Mouse (Mus musculus): Measurements from ENCODE around the gene Gm38392. TPM values are rescaled to one million over a fixed set of nuclear protein-coding genes. Genes with fewer than 3 reads are reported as not detected.

The Gm38392 gene
- polyA plus RNA-seq, 1 experiment from 2014 or later = 0.16 TPM

GRCm38 (mm10) chr3:88205563-88206491, 81.2 kb downstream of the Gm38392 start:
- Histone ChIP-seq H3K27ac (ENCODE audit: low read depth, low read length) (peak overlapping the region; percentile 99), H3K4me2 (ENCODE audit: low read depth, low read length, severe bottlenecking) (peak overlapping the region; percentile 79), H3K27me3 (ENCODE audit: control insufficient read depth, insufficient read depth, low read length) (peaks cover 29% of the 10 kb centered on the region), H3K4me1 (replicated peaks; ENCODE audit: control insufficient read depth, insufficient read depth, low read length) (peaks cover 32% of the 10 kb centered on the region), H3K9me3 (ENCODE audit: control insufficient read depth, low read length) (no peaks in the 10 kb centered on the region), H3K36me3 (ENCODE audit: control insufficient read depth, insufficient read depth, low read length) (no peaks in the 10 kb centered on the region; the same call in 1 of the 2 replicates), H3K9ac (ENCODE audit: low read length) (peak overlapping the region; percentile 95), H3K4me3 (ENCODE audit: low read depth, low read length) (peak overlapping the region; percentile 63)
- ATAC-seq (replicated peaks; ENCODE audit: low FRiP score) = peak; percentile 77
- WGBS = 0% methylated on average over 7 of the region's 8 CpGs
- DNase-seq (ENCODE audit: low spot score) = peak; percentile 93

GRCm38 (mm10) chr3:88205176-88205562, 81.8 kb downstream of the Gm38392 start:
- ATAC-seq (replicated peaks; ENCODE audit: low FRiP score) (peak; percentile 43), DNase-seq (ENCODE audit: low spot score) (peak; percentile 83)
- H3K27me3 ChIP-seq (ENCODE audit: control insufficient read depth, insufficient read depth, low read length) = peaks cover 31% of the 10 kb centered on the region
- H3K9ac ChIP-seq (ENCODE audit: low read length) = peak overlapping the region; percentile 98; the same call in 1 of the 2 replicates
- H3K27ac ChIP-seq (ENCODE audit: low read depth, low read length) = peak overlapping the region; percentile 99
- H3K4me2 ChIP-seq (ENCODE audit: low read depth, low read length, severe bottlenecking) = peak overlapping the region; percentile 79; the same call in 1 of the 2 replicates
- H3K9me3 ChIP-seq (ENCODE audit: control insufficient read depth, low read length) = no peaks in the 10 kb centered on the region
- peaks cover 33% of the 10 kb centered on the region for H3K4me1 ChIP-seq (replicated peaks; ENCODE audit: control insufficient read depth, insufficient read depth, low read length)
- H3K36me3 ChIP-seq (ENCODE audit: control insufficient read depth, insufficient read depth, low read length) = no peaks in the 10 kb centered on the region; the same call in 1 of the 2 replicates
- no peak overlapping the region for H3K4me3 ChIP-seq (ENCODE audit: low read depth, low read length)
- WGBS = 2% methylated on average over 4 of the region's 4 CpGs

- no peak for ATAC-seq (replicated peaks; ENCODE audit: low FRiP score)
- Histone ChIP-seq H3K36me3 (ENCODE audit: control insufficient read depth, insufficient read depth, low read length) (no peaks in the 10 kb centered on the region), H3K4me2 (ENCODE audit: low read depth, low read length, severe bottlenecking) (peak overlapping the region; percentile 94), H3K9ac (ENCODE audit: low read length) (peak overlapping the region; percentile 98), H3K9me3 (ENCODE audit: control insufficient read depth, low read length) (no peaks in the 10 kb centered on the region), H3K4me1 (replicated peaks; ENCODE audit: control insufficient read depth, insufficient read depth, low read length) (peaks cover 31% of the 10 kb centered on the region), H3K27me3 (ENCODE audit: control insufficient read depth, insufficient read depth, low read length) (peaks cover 31% of the 10 kb centered on the region), H3K27ac (ENCODE audit: low read depth, low read length) (peak overlapping the region; percentile 99), H3K4me3 (ENCODE audit: low read depth, low read length) (no peak overlapping the region)
- WGBS = 14% methylated on average over 1 of the region's 1 CpGs
- peak; percentile 55 for DNase-seq (ENCODE audit: low spot score)
Measured at GRCm38 (mm10) chr3:88204751-88205150, 82.3 kb downstream of the Gm38392 start.

GRCm38 (mm10) chr3:88203999-88204700, 82.9 kb downstream of the Gm38392 start:
- peak overlapping the region; percentile 98 for H3K9ac ChIP-seq (ENCODE audit: low read length)
- H3K4me2 ChIP-seq (ENCODE audit: low read depth, low read length, severe bottlenecking) = peak overlapping the region; percentile 94
- peak overlapping the region; percentile 55 for H3K4me3 ChIP-seq (ENCODE audit: low read depth, low read length)
- ATAC-seq (replicated peaks; ENCODE audit: low FRiP score) (no peak), DNase-seq (ENCODE audit: low spot score) (peak; percentile 66)
- 4% methylated on average over 7 of the region's 7 CpGs for WGBS
- no peaks in the 10 kb centered on the region for H3K9me3 ChIP-seq (ENCODE audit: control insufficient read depth, low read length)
- peaks cover 30% of the 10 kb centered on the region for H3K4me1 ChIP-seq (replicated peaks; ENCODE audit: control insufficient read depth, insufficient read depth, low read length)
- H3K36me3 ChIP-seq (ENCODE audit: control insufficient read depth, insufficient read depth, low read length) = no peaks in the 10 kb centered on the region
- peak overlapping the region; percentile 99 for H3K27ac ChIP-seq (ENCODE audit: low read depth, low read length)
- H3K27me3 ChIP-seq (ENCODE audit: control insufficient read depth, insufficient read depth, low read length) = peaks cover 29% of the 10 kb centered on the region

GRCm38 (mm10) chr3:88203456-88203855, 83.6 kb downstream of the Gm38392 start:
- ATAC-seq (replicated peaks; ENCODE audit: low FRiP score) (no peak), DNase-seq (ENCODE audit: low spot score) (peak; percentile 61)
- Histone ChIP-seq H3K27ac (ENCODE audit: low read depth, low read length) (peak overlapping the region; percentile 99), H3K9ac (ENCODE audit: low read length) (peak overlapping the region; percentile 98), H3K4me3 (ENCODE audit: low read depth, low read length) (peak overlapping the region; percentile 55), H3K4me1 (replicated peaks; ENCODE audit: control insufficient read depth, insufficient read depth, low read length) (peaks cover 33% of the 10 kb centered on the region), H3K36me3 (ENCODE audit: control insufficient read depth, insufficient read depth, low read length) (no peaks in the 10 kb centered on the region), H3K9me3 (ENCODE audit: control insufficient read depth, low read length) (no peaks in the 10 kb centered on the region), H3K27me3 (ENCODE audit: control insufficient read depth, insufficient read depth, low read length) (peaks cover 28% of the 10 kb centered on the region), H3K4me2 (ENCODE audit: low read depth, low read length, severe bottlenecking) (peak overlapping the region; percentile 94)
- 11% methylated on average over 5 of the region's 5 CpGs for WGBS

GRCm38 (mm10) chr3:88202986-88203385, 84.0 kb downstream of the Gm38392 start:
- ATAC-seq (replicated peaks; ENCODE audit: low FRiP score) = no peak
- Histone ChIP-seq H3K27me3 (ENCODE audit: control insufficient read depth, insufficient read depth, low read length) (peaks cover 25% of the 10 kb centered on the region), H3K9ac (ENCODE audit: low read length) (peak overlapping the region; percentile 98), H3K4me3 (ENCODE audit: low read depth, low read length) (peak overlapping the region; percentile 55), H3K9me3 (ENCODE audit: control insufficient read depth, low read length) (no peaks in the 10 kb centered on the region), H3K4me1 (replicated peaks; ENCODE audit: control insufficient read depth, insufficient read depth, low read length) (peaks cover 37% of the 10 kb centered on the region), H3K36me3 (ENCODE audit: control insufficient read depth, insufficient read depth, low read length) (no peaks in the 10 kb centered on the region), H3K4me2 (ENCODE audit: low read depth, low read length, severe bottlenecking) (peak overlapping the region; percentile 94), H3K27ac (ENCODE audit: low read depth, low read length) (peak overlapping the region; percentile 99)
- DNase-seq (ENCODE audit: low spot score) = no peak
- WGBS = 3% methylated on average over 6 of the region's 6 CpGs

GRCm38 (mm10) chr3:88201640-88202039, 85.4 kb downstream of the Gm38392 start:
- Histone ChIP-seq H3K27me3 (ENCODE audit: control insufficient read depth, insufficient read depth, low read length) (peaks cover 27% of the 10 kb centered on the region), H3K4me1 (replicated peaks; ENCODE audit: control insufficient read depth, insufficient read depth, low read length) (peaks cover 49% of the 10 kb centered on the region), H3K9me3 (ENCODE audit: control insufficient read depth, low read length) (no peaks in the 10 kb centered on the region), H3K4me2 (ENCODE audit: low read depth, low read length, severe bottlenecking) (peak overlapping the region; percentile 94), H3K27ac (ENCODE audit: low read depth, low read length) (peak overlapping the region; percentile 99), H3K9ac (ENCODE audit: low read length) (peak overlapping the region; percentile 98), H3K36me3 (ENCODE audit: control insufficient read depth, insufficient read depth, low read length) (no peaks in the 10 kb centered on the region), H3K4me3 (ENCODE audit: low read depth, low read length) (peak overlapping the region; percentile 55)
- 13% methylated on average over 5 of the region's 5 CpGs for WGBS
- DNase-seq (ENCODE audit: low spot score) = no peak
- ATAC-seq (replicated peaks; ENCODE audit: low FRiP score) = no peak

GRCm38 (mm10) chr3:88200972-88201330, 86.1 kb downstream of the Gm38392 start:
- ATAC-seq (replicated peaks; ENCODE audit: low FRiP score) (no peak), DNase-seq (ENCODE audit: low spot score) (peak; percentile 68)
- peak overlapping the region; percentile 99 for H3K27ac ChIP-seq (ENCODE audit: low read depth, low read length)
- WGBS = 0% methylated on average over 37 of the region's 37 CpGs
- H3K9me3 ChIP-seq (ENCODE audit: control insufficient read depth, low read length) = no peaks in the 10 kb centered on the region
- peaks cover 49% of the 10 kb centered on the region for H3K4me1 ChIP-seq (replicated peaks; ENCODE audit: control insufficient read depth, insufficient read depth, low read length)
- H3K27me3 ChIP-seq (ENCODE audit: control insufficient read depth, insufficient read depth, low read length) = peaks cover 30% of the 10 kb centered on the region
- peak overlapping the region; percentile 94 for H3K4me2 ChIP-seq (ENCODE audit: low read depth, low read length, severe bottlenecking)
- H3K9ac ChIP-seq (ENCODE audit: low read length) = peak overlapping the region; percentile 98
- H3K4me3 ChIP-seq (ENCODE audit: low read depth, low read length) = peak overlapping the region; percentile 55
- H3K36me3 ChIP-seq (ENCODE audit: control insufficient read depth, insufficient read depth, low read length) = no peaks in the 10 kb centered on the region

All from forebrain, embryonic 11.5 days (tissue).